Mouse (Mus musculus) midbrain, embryonic 15.5 days (tissue): ENCODE results near the gene Zdhhc22. TPM values are rescaled to one million over a fixed set of nuclear protein-coding genes. Genes with fewer than 3 reads are reported as not detected.
A peak's percentile ranks its signal among the peaks of the same experiment; 100 is the strongest.

Experiments
- ATAC-seq: fragments of 200-750 bp; cut with Nextera tagmentation; replicated peaks from 2 replicates; pipeline ENCODE4 v1.8.0; 2017; ENCODE audit warnings: moderate TSS enrichment
- H3K27ac ChIP-seq: fragments of 300-500 bp; sonication (generic); 2 replicates; pipeline ENCODE4 v1.5.1; 2015; ENCODE audit warnings: mild to moderate bottlenecking, inconsistent platforms
- H3K27me3 ChIP-seq: fragments of 300-500 bp; sonication (generic); replicated peaks from 2 replicates; pipeline ENCODE4 v1.6.1; 2015; ENCODE audit warnings: inconsistent platforms
- H3K36me3 ChIP-seq: fragments of 300-500 bp; sonication (generic); replicated peaks from 2 replicates; pipeline ENCODE4 v1.6.1; 2015; ENCODE audit warnings: inconsistent platforms
- H3K4me1 ChIP-seq: fragments of 300-500 bp; sonication (generic); 2 replicates; pipeline ENCODE4 v1.6.1; 2015; ENCODE audit warnings: inconsistent platforms
- H3K4me2 ChIP-seq: fragments of 300-500 bp; sonication (generic); 2 replicates; pipeline ENCODE4 v1.6.1; 2015; ENCODE audit warnings: inconsistent platforms, mild to moderate bottlenecking, moderate library complexity
- H3K4me3 ChIP-seq: fragments of 300-500 bp; sonication (generic); 2 replicates; pipeline ENCODE4 v1.5.1; 2015; ENCODE audit warnings: mild to moderate bottlenecking, inconsistent platforms
- H3K9ac ChIP-seq: fragments of 300-500 bp; sonication (generic); 2 replicates; pipeline ENCODE4 v1.6.1; 2015; ENCODE audit warnings: mild to moderate bottlenecking, inconsistent platforms
- H3K9me3 ChIP-seq: fragments of 300-500 bp; sonication (generic); 2 replicates; pipeline ENCODE4 v1.6.1; 2016; ENCODE audit warnings: inconsistent platforms
- WGBS: fragments of 180-500 bp; shearing (Covaris S2); methylation state at CpG from one replicate; pipeline ENCODE4 v1.1.7; 2015; ENCODE audit warnings: mixed read lengths; 5-methylcytosine and 5-hydroxymethylcytosine counted together
- polyA plus RNA-seq: library from polyadenylated mRNA; unstranded; fragments of >200 nt; fragmentation: Nextera tagmentation; extraction: Ambion mirVana; gene quantifications from 2 replicates; pipeline ENCODE4 v1.2.1, GENCODE M21; 2015

Zdhhc22 gene
- polyA plus RNA-seq, 1 experiment from 2014 or later, result 21.8 TPM

DNA sequence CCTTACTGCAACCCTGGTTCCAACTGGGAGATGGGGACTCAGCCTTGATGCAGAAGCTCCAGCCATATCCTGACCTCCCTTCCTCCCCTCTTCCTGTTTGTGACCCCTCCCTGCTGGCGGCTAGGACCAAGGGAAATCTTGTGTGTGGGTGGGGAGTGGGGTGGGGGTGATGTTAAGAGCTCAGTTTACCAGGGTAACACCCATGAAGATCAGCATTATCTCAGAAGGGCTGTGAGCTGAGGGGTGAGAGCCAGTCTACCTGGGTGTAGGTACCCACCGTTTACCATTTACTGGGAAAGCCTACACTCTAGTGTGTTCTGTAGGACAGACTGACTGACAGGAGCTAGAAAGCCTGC lies 503 bp upstream of the Zdhhc22 start:
- Histone ChIP-seq H3K9ac (peak overlapping the region; percentile 69), H3K9me3 (no peaks in the 10 kb centered on the region), H3K36me3 (no peaks in the 10 kb centered on the region), H3K4me3 (peak overlapping the region; percentile 61), H3K27ac (peak overlapping the region; percentile 68; the same call in 1 of the 2 replicates), H3K4me2 (peak overlapping the region; percentile 83), H3K27me3 (peaks cover 25% of the 10 kb centered on the region), H3K4me1 (peaks cover 39% of the 10 kb centered on the region)
- WGBS, result 42% methylated on average over 2 of the region's 2 CpGs
- ATAC-seq, result no peak

DNA sequence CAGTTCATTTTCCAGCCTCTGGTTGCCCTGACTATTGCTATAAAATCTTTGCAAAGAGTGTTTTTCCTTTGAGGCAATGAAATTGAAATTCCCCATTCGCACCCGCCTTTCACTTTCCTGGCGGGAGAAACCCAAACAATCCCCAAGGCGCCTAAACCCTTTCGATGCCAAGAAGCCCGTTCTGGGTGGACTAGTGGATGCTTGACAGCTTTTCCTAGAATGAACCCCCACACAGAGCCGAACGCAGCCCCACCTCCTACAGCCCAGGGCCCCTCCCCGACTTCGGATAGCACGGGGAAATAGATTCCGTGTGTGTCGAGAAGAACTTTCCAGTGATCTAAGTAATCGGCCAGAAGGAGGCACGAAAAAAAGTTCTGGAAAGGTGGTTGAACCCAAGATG lies 852 bp downstream of the Zdhhc22 start:
- peak; percentile 21; the same call in 1 of the 2 replicates for ATAC-seq
- peaks cover 39% of the 10 kb centered on the region for H3K4me1 ChIP-seq

DNA sequence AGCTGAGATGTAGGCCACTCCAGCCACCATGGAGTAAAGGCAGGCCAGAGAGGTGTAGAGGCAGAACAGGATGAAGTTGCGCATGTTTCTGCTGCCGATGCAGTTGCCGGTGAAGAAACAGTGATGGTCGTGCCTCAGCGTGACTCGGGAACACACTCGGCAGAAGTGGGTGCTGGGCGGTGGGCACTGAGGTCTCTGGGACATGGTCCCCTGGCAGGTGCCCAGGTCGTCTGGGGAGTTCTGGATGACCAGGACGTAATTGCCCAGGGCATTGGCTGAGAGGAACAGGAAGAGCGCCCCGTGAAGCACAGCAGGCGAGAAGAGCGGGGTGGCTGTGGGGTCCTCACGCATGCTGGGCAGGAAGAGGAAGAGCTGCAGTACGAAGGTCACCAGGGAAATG lies 2.0 kb downstream of the Zdhhc22 start:
- H3K4me1 ChIP-seq, result peaks cover 50% of the 10 kb centered on the region

More for the DNA sequence above, 852 bp downstream of the Zdhhc22 start:
- Histone ChIP-seq H3K9ac (peak overlapping the region; percentile 69), H3K27ac (no peak overlapping the region), H3K36me3 (no peaks in the 10 kb centered on the region), H3K4me2 (peak overlapping the region; percentile 83), H3K27me3 (peaks cover 25% of the 10 kb centered on the region), H3K9me3 (no peaks in the 10 kb centered on the region), H3K4me3 (peak overlapping the region; percentile 61)
- 3% methylated on average over 15 of the region's 15 CpGs for WGBS

DNA sequence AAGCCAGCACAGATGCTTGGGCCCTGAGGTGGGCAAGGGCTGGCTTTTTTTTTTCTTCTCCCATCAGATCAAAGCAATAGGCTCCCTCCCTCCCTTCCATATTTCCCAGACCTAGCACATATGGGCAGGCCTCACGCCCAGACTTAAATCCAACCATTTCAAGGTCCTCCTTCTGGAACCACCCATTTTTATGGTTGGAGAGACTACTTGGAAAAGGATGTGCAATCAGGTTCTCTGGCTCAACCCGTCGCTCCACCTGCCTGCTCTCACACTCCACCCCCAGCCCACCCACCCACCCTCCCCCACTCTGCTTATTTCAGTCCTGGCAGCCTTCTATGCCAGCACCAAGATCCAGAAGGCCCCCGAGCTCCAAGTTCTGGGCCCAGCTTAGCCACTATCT lies 3.7 kb downstream of the Zdhhc22 start:
- no peak for ATAC-seq
- Histone ChIP-seq H3K27me3 (peaks cover 28% of the 10 kb centered on the region), H3K4me1 (peaks cover 36% of the 10 kb centered on the region), H3K9me3 (no peaks in the 10 kb centered on the region), H3K4me2 (no peak overlapping the region), H3K36me3 (no peaks in the 10 kb centered on the region), H3K4me3 (no peak overlapping the region), H3K27ac (no peak overlapping the region), H3K9ac (no peak overlapping the region)
- 89% methylated on average over 4 of the region's 4 CpGs for WGBS

More for the DNA sequence above, 2.0 kb downstream of the Zdhhc22 start:
- Histone ChIP-seq H3K27me3 (peaks cover 28% of the 10 kb centered on the region), H3K27ac (no peak overlapping the region), H3K9ac (no peak overlapping the region), H3K36me3 (no peaks in the 10 kb centered on the region), H3K4me3 (no peak overlapping the region), H3K9me3 (no peaks in the 10 kb centered on the region), H3K4me2 (0 out of 2 replicates have a peak overlapping the region, but pooled peaks have one; percentile 83)
- no peak for ATAC-seq
- WGBS, result 51% methylated on average over 16 of the region's 16 CpGs

- 6% methylated on average over 6 of the region's 6 CpGs for whole genome bisulfite sequencing
- no peak for ATAC-seq
- peaks cover 22% of the 10 kb centered on the region for H3K27me3 ChIP-seq
- H3K9me3 ChIP-seq, result no peaks in the 10 kb centered on the region
- H3K4me1 ChIP-seq, result peaks cover 19% of the 10 kb centered on the region
- H3K27ac ChIP-seq, result no peak overlapping the region
- no peaks in the 10 kb centered on the region for H3K36me3 ChIP-seq
- no peak overlapping the region for H3K9ac ChIP-seq
- peak overlapping the region; percentile 26; the same call in 1 of the 2 replicates for H3K4me2 ChIP-seq
- H3K4me3 ChIP-seq, result no peak overlapping the region
These were observed 6.1 kb downstream of the Zdhhc22 start for GRCm38 (mm10) chr12:86984194-86984555.

DNA sequence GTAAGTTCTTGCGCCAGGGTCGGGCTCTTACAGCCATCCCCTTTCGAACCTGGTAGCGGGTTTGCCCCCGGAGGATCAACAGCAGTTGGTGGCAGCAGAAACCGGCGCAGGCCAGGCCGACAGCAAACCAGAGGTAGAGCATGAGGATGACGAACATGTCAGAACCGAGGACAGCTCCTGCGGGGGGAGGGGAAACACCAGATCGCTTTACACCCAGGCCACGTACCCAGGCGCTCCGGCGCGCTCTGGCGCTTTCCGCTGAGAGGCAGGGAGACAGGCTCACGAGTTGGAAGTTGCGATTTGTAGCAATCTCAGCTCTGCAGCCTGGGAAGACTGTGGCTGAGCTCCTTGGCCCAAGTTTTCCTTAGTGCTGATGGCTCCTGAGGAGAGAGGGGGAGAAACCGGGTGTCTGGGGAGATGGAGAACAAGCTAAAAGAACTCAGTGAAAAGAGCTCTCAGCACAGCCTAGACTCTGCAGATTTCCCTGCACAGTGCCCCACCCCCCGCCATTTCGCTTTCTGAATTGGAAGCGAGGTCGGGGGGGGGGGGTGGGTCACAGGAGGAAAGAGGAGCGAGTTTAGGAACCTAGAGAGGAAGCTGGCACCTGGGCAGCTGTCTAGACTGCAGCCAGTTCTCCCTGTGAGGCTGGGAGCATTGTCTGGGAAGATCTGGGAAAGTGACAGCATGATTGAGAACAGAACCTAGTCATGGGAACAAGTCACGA lies 6.6 kb downstream of the Zdhhc22 start:
- peaks cover 15% of the 10 kb centered on the region for H3K4me1 ChIP-seq
- H3K36me3 ChIP-seq, result no peaks in the 10 kb centered on the region
- peak; percentile 69 for ATAC-seq
- 2% methylated on average over 28 of the region's 28 CpGs for WGBS
- peak overlapping the region; percentile 26 for H3K4me2 ChIP-seq
- no peaks in the 10 kb centered on the region for H3K9me3 ChIP-seq
- H3K27ac ChIP-seq, result no peak overlapping the region
- H3K27me3 ChIP-seq, result peaks cover 21% of the 10 kb centered on the region
- H3K9ac ChIP-seq, result no peak overlapping the region
- H3K4me3 ChIP-seq, result 0 out of 2 replicates have a peak overlapping the region, but pooled peaks have one; percentile 0

- Histone ChIP-seq H3K4me2 (no peak overlapping the region), H3K27ac (no peak overlapping the region), H3K9ac (no peak overlapping the region), H3K4me3 (no peak overlapping the region), H3K36me3 (no peaks in the 10 kb centered on the region), H3K9me3 (no peaks in the 10 kb centered on the region), H3K4me1 (peaks cover 18% of the 10 kb centered on the region), H3K27me3 (peaks cover 8% of the 10 kb centered on the region; the same call in 1 of the 2 replicates)
- no peak for ATAC-seq
- 28% methylated on average over 9 of the region's 9 CpGs for WGBS
These were observed 9.1 kb downstream of the Zdhhc22 start for GRCm38 (mm10) chr12:86981180-86981579.

GRCm38 (mm10) chr12:86977833-86978232 lies 12.4 kb downstream of the Zdhhc22 start:
- Histone ChIP-seq H3K27me3 (0 out of 2 replicates have a peak, but pooled peaks cover 5% of the 10 kb centered on the region), H3K4me1 (peaks cover 34% of the 10 kb centered on the region), H3K9me3 (no peaks in the 10 kb centered on the region), H3K27ac (no peak overlapping the region), H3K9ac (no peak overlapping the region), H3K4me2 (no peak overlapping the region; the same call in 1 of the 2 replicates), H3K36me3 (no peaks in the 10 kb centered on the region), H3K4me3 (no peak overlapping the region)
- no peak for ATAC-seq
- 26% methylated on average over 15 of the region's 15 CpGs for WGBS

GRCm38 (mm10) chr12:86976511-86977168 lies 13.6 kb downstream of the Zdhhc22 start:
- H3K4me2 ChIP-seq, result no peak overlapping the region
- H3K27me3 ChIP-seq, result 0 out of 2 replicates have a peak, but pooled peaks cover 5% of the 10 kb centered on the region
- no peaks in the 10 kb centered on the region for H3K9me3 ChIP-seq
- no peak overlapping the region for H3K4me3 ChIP-seq
- no peak overlapping the region for H3K27ac ChIP-seq
- ATAC-seq, result no peak
- no peak overlapping the region for H3K9ac ChIP-seq
- no peaks in the 10 kb centered on the region for H3K36me3 ChIP-seq
- WGBS, result 65% methylated on average over 6 of the region's 6 CpGs
- H3K4me1 ChIP-seq, result peaks cover 35% of the 10 kb centered on the region

DNA sequence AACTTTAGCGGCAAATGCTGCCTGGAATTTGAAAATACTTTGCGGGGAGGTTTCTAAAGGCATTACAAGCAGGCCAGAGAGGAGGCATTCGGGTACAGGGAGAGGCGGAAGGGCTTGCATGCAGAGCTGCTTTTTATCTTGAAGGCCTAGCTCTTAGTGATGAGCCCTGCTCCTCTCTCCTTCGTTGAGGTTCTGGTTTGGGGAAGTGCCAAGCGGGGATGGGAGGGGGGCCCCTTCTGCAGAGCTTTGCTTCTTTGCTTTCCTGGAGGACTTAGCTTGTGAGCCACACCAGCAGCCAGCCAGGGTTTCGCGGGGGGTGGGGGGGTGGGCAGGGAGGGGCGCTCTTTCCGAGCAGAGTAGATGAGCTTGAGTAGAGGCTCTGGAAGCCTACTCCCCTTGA lies 14.5 kb downstream of the Zdhhc22 start:
- 0 out of 2 replicates have a peak, but pooled peaks cover 5% of the 10 kb centered on the region for H3K27me3 ChIP-seq
- H3K9ac ChIP-seq, result no peak overlapping the region
- H3K4me3 ChIP-seq, result no peak overlapping the region
- 45% methylated on average over 10 of the region's 10 CpGs for WGBS
- H3K27ac ChIP-seq, result no peak overlapping the region
- peaks cover 35% of the 10 kb centered on the region for H3K4me1 ChIP-seq
- no peaks in the 10 kb centered on the region for H3K9me3 ChIP-seq
- H3K36me3 ChIP-seq, result no peaks in the 10 kb centered on the region
- no peak for ATAC-seq
- no peak overlapping the region for H3K4me2 ChIP-seq

- H3K4me1 ChIP-seq, result peaks cover 35% of the 10 kb centered on the region
- 0 out of 2 replicates have a peak, but pooled peaks cover 5% of the 10 kb centered on the region for H3K27me3 ChIP-seq
- 5% methylated on average over 40 of the region's 40 CpGs for WGBS
- H3K27ac ChIP-seq, result peak overlapping the region; percentile 67
- H3K9ac ChIP-seq, result peak overlapping the region; percentile 24; the same call in 1 of the 2 replicates
- H3K4me3 ChIP-seq, result peak overlapping the region; percentile 23
- H3K36me3 ChIP-seq, result no peaks in the 10 kb centered on the region
- H3K9me3 ChIP-seq, result no peaks in the 10 kb centered on the region
- H3K4me2 ChIP-seq, result peak overlapping the region; percentile 56
- peak; percentile 83 for ATAC-seq
These were observed 15.6 kb downstream of the Zdhhc22 start for GRCm38 (mm10) chr12:86974387-86975288.

DNA sequence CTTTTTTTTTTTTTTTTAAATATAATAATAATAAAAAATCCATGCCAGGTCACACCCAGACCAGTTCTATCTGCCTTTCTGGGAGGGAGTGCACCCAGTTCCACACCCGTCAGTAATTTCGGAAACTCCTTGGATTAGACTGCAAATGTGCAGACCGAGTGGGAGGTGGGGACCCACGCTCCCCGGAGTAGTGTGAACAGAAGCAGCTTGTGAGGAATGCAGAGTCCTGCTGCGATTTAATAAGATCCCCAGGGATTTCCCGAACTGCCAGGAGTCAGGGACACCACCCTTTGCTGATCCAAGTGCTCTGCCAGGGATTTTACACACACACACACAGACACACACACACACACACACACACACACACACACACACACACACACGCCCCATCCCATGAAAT lies 16.5 kb downstream of the Zdhhc22 start:
- ATAC-seq, result 0 out of 2 replicates have a peak, but pooled peaks have one; percentile 2
- no peak overlapping the region for H3K9ac ChIP-seq
- H3K4me3 ChIP-seq, result no peak overlapping the region
- peaks cover 35% of the 10 kb centered on the region for H3K4me1 ChIP-seq
- peak overlapping the region; percentile 67 for H3K27ac ChIP-seq
- H3K27me3 ChIP-seq, result 0 out of 2 replicates have a peak, but pooled peaks cover 3% of the 10 kb centered on the region
- H3K36me3 ChIP-seq, result no peaks in the 10 kb centered on the region
- no peak overlapping the region for H3K4me2 ChIP-seq
- no peaks in the 10 kb centered on the region for H3K9me3 ChIP-seq
- 22% methylated on average over 8 of the region's 8 CpGs for WGBS
